Mouse (Mus musculus): ENCODE measurements at regions not wholly inside any gene's neighbourhood (a gene's known extent, or its start where the extent isn't known, plus 50 kb on each side); places are given as distances from the start of the nearest gene placed in this dataset.

DNA sequence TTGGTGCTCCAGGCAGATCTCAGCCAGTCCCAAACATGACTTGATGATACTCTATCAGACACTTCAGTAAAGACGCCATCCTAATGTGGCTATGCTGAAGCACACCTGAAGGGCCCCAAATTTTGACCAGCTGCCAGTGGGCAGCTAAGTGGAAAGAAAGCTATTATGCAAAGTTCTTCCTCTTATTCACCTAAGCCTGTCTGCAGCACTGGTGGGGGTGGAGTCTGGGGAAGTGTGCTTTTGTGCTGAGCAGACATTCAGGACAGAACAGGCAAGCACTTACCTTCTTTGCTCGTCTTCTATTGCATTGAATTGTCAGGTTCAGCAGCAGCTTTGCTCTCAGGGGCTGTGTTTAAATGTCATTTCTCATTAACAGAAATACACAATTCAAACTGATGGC, 200.7 kb downstream of the Pla2g4a start:
- no peak for DNase-seq

DNA sequence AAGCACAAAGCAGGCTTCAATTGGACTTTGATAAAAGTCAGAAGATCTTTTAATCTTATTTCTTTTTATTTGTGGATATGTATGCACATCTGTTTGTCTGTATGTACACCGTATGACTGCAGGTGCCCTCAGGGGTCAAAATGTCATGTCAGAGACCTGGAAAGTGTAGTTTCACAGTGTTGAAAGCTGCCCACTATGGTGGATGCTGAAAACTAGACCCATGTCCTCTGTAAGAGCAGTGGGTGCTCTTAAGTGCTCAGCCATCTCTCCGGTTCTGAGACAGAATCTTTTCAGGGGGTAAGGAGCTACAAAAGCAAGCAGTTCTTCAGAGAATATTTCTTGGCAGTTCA, 202.3 kb downstream of the Pla2g4a start:
- DNase-seq: no peak

DNA sequence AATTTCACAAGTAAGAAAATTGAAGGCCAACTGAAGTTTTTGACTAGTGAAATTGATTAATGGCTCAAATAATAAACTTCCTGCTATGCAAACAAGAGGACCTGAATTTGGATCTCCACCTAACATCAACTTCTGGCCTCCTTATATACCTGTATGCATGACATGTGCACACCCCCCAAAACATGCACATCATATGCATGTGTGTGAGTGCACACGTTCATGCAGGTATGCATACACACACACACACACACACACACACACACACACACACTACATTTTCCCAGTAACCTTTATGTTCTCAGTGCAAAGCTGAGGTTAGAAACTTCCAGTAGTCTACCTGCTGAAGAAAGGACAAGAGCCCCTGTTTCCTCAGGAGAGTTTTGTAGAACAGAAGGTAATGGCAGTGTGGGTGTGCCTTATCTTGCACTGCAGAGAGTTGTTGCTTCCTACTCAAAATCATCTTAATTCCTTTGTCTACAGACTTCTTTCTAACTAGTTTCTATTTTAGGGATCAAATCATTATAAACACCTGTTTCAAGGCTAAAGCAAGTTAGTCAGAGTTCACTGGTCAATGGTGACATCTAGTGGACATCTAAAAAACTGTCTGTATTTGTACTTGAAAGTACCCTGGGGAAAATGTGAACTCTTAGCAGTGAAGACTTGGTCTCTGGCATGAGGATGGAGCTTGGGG, 202.9 kb downstream of the Pla2g4a start:
- peak; percentile 13 for DNase-seq

DNA sequence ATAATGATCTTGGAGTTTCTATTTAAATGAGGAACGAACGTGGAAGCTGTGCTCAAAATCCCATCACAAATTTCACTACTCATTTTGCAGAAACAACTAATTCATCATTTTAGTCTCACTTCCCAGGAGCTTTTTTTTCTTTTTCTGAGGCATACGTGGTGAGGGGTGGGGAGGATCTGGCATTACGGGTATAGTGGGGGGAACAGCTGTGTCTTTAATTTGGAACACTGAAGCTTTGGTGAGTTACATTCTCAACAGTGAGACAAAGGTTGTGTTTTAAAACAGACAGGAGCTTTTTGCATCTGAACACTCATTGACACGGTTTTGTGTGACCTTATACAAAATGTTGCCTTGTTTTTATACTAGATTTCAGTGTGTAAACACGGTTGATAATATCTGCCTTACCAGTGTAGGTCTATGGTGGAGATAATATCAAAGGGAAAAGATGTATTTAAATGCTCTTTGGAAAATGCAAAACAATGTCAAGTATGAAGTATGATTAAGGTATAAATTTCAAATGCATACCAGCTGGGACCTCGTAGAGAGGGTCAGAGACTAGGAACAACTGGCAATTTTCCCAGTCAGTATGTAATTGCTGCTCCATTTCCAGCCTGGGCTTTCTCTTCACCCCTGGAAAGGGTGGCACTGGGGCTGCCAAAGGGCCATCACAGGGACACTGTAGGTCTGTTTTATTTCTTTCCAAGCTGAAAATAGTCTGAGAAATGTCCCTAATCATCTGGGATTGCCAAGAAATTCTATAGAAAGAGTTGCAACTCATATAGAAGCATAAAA, 207.6 kb downstream of the Pla2g4a start:
- no peak for DNase-seq

DNA sequence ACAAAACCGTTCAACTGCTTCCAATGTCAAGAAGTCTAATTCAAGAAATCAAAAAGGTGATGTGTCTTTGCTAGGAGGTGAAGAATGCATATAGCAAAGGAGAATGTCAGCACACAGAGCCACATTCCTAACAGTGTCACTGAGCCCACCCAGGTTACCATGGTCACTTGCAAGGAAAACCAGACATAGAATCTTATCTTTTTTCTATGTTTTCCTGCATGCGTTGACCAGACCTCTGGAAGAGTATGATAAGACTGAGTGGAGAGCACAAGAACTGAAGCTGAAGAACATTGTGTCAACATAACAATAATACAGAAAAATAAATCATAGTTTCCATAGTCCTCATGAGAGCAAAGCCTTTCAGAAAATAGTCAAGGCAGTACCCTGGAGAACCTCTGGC, 211.7 kb downstream of the Pla2g4a start:
- no peak for DNase-seq

DNA sequence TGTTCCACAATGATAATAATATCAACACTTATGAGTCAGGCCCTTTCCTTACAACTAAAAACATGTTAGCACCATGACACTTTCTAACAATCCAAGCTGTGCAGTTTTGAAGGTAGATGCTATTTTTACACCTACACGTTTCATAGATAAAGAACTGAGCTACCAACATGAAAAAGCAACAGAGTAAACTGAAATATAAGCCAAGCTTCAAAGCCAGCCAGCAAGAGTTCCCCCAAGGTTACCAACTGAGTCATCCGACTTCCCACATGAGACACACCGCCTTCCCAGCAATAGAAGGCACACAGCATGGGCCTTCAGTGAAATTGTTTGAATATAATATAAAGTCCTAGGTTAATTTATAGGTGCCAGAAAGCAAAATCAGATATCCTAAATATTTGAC, 222.1 kb downstream of the Pla2g4a start:
- no peak for DNase-seq

DNA sequence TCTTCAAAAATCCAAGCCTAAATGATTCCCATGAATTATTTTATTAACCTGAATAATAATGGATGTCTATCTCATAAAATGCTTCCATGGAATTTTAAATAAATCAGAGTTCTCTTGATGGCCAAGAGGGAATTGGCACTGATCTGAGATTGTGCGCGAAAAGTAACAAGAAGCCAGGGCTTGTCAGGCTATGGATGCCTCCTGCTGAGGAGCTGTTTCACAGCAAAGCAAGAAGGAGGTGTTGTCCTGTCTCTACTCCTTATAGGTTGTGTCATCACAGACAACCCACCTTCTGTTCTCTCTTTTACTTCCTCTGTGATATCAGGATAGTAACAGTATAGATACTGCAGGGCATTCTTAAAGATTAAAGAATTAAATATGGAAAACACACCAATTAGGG, 226.8 kb downstream of the Pla2g4a start:
- DNase-seq: no peak

DNA sequence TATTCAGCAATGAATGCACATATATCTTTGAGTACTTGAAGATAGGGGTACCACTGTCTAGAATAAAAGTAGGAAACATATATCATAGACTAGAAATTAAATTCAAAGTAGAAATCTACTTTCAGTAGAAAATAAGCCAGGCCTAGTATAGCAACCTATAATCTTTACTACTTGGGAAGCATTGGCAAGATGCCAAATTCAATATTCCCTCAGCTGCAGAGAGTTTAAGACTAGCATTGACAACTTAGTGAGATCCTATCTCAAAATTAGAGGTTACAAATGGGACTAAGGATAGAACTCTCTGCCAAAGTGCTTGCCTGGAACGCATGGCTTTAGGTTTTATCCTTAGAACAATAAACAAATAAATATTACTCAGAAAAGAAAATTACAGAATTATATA, 245.9 kb downstream of the Pla2g4a start:
- no peak for DNase-seq

DNA sequence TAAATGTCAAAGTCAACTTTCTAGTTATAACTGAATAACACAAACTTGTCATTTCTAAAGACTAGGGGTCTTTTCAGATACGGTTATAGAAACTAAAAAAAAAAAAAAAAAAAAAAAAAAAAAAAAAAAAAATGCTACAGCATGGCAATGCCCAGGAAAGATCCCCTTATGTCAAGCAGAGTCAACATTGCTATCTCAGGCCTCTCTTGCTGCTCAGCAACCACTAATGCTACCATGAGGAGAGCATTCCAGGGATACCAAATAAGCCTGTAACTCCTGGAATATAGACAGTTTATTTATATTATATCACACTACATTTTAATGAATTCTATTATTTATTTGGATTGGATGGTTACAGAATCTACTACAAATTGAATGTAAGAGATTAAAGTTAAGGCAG, 248.8 kb downstream of the Pla2g4a start:
- no peak for DNase-seq

DNA sequence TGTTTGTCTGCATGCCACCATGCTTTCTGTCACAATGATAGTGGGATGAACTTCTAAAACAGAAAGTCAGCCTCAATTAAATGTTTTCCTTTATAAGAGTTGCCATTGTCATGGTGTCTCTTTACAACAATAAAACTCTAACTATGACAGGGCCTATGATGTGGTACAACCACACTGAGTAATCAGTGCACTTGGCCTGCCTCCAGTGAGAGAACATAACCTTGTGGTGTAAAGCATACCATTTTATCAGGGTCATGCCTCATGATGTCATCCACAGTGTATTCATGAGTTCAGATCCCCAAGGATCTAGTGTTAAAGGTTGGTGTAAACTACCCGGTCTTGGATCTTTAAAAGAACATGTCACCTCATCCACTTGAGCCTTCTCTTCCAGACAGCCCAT, 255.9 kb downstream of the Pla2g4a start:
- no peak for DNase-seq

DNA sequence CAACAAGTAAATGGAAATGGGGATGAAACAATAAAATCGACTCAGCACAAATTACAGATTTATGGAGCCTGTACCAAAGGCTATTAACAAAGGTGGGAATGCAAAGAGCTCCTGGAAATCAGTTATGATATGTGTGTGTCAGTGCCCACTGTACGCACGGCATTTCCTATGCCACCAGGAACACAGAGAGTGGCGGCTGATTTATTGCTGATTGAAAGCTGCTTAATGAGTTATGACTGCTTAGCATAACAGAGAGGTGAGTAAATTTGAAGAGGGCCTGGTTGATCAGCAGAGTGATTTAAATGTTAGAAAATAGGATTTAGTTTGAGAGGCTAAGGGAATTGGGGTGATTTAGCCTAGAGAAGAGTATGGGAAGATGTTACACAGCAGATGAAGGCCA, 261.7 kb downstream of the Pla2g4a start:
- no peak for DNase-seq

DNA sequence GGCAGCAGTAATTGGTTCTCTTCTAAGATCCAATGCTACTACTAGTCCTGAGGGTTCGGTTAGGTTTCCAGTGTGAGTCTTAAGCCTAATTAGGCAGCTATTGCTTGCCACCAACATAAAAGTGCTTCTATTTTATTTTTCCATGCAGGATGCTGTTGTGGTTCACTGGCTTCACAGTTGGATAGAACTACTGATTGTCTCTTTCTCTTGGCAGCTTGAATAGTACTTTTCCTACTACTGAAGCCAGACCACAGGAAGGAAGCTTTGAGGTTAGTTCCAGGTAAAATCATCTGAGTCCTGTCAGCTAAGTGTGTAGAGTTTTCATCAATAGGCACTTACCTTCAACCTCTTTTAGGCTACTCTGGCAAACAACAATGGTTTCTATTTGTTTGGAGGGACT, 286.9 kb downstream of the Pla2g4a start:
- DNase-seq: no peak

DNA sequence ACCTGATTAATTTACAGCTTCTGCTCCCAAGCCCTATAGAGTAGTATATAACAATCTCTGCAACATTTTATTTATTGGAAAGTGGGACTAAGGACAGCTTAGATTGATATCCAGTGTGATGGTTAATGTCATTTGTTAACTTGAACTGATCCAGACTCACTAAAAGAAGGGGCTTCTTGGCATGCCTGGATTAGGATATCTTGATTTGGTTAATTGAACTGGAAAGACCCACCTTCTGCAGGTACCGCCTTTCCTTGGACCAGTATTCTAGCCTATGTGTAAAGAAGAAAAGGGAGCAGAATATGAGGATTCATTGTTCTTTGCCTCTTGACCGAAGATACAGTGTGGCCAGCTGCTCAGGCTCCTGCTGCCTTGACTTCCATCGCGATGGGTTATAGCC, 288.5 kb downstream of the Pla2g4a start:
- DNase-seq: no peak

DNA sequence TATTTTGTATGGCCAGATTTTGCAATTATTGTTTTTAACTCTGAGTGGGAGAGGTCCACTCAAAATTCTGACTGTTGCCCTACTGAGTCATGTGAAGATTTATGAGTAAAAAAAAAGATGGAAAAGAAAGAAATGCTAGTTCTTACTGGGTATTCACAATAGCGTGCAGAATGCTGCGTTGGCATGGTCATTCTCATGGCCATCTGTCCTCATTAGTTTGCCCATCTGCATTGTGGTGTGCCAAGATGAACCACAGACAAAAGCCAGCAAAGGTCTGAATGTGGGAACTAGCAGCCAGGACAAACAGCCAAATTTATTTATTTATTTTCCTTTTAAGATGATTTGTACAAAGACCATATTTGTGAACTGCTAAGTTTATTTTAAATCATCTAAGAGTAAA, 289.0 kb downstream of the Pla2g4a start:
- DNase-seq: no peak

DNA sequence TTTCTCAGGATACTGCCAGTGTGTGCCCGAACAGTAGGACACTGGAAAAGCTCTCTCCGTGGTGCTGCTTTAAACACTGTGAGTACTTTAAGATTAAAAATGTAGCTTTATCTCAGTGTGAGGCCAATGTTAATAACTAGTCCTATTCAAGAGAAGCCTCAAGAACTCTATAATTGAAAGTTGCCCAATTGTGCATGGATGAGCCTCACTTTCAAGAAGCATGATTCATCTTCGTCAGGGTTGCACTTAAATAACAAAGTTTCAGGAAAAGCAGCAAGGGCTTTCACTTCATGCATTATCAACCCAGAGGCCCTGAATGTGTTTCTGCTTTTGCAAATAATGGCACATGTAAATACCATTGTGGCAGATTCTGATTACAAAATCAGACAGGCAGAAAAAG, 290.0 kb downstream of the Pla2g4a start:
- no peak for DNase-seq

Data from kidney, postnatal 14 days (tissue).